27 mouse cellular contexts compared by ENCODE assay signal in genomic region chr1:36625442-36625841, GRCm38 (mm10). TPM values are rescaled to one million over a fixed set of nuclear protein-coding genes. Genes with fewer than 3 reads are reported as not detected.
DNase-seq lines count a peak whose midpoint lies in the region; ATAC-seq and TF ChIP-seq lines count a peak whose summit lies in the region.
"Had no signal": no experiment of that assay in that cellular context is flagged by ENCODE, and none has a peak within 500 bp of the region (broad histone marks: within the 10 kb centered on the region; RNA-seq: fewer than 3 reads in every experiment).

No protein-coding gene starts in this region.

- H3K9me3 ChIP-seq in kidney, postnatal 0 days (replicated peaks; ENCODE audit: low read length), result no peaks in the 10 kb centered on the region
- H3K9me3 ChIP-seq in lung, embryonic 16.5 days (ENCODE audit: control insufficient read depth, low read length), result no peaks in the 10 kb centered on the region
- H3K9me3 ChIP-seq: embryonic facial prominence, embryonic 13.5 days; forebrain, embryonic 12.5 days; forebrain, embryonic 15.5 days; G1E; hindbrain, embryonic 12.5 days; hindbrain, embryonic 15.5 days had no signal

- no peak overlapping the region for H3K9ac ChIP-seq in kidney, postnatal 0 days (ENCODE audit: low read depth, low read length)
- no peak overlapping the region for H3K9ac ChIP-seq in lung, embryonic 16.5 days (ENCODE audit: low read length)
- H3K9ac ChIP-seq: embryonic facial prominence, embryonic 13.5 days; forebrain, embryonic 12.5 days; forebrain, embryonic 15.5 days; hindbrain, embryonic 12.5 days; hindbrain, embryonic 15.5 days had no signal

- H3K27me3 ChIP-seq in kidney, adult 2 months (replicated peaks; ENCODE audit: control insufficient read depth, insufficient read depth, low read length), result no peaks in the 10 kb centered on the region
- H3K27me3 ChIP-seq in kidney, postnatal 0 days (ENCODE audit: insufficient read depth, low read length), result no peaks in the 10 kb centered on the region
- H3K27me3 ChIP-seq in lung, embryonic 16.5 days (ENCODE audit: control insufficient read depth, insufficient read depth, low read depth, low read length), result no peaks in the 10 kb centered on the region
- H3K27me3 ChIP-seq in thymus, adult 2 months (ENCODE audit: control insufficient read depth, insufficient read depth, low read length), result no peaks in the 10 kb centered on the region
- H3K27me3 ChIP-seq: embryonic facial prominence, embryonic 13.5 days; forebrain, embryonic 12.5 days; forebrain, embryonic 15.5 days; hindbrain, embryonic 12.5 days; hindbrain, embryonic 15.5 days had no signal

- H3K4me3 ChIP-seq in kidney, adult 2 months (ENCODE audit: insufficient read depth, low read depth, low read length), result no peak overlapping the region
- H3K4me3 ChIP-seq in kidney, postnatal 0 days (replicated peaks; ENCODE audit: low read depth, low read length), result no peak overlapping the region
- no peak overlapping the region for H3K4me3 ChIP-seq in lung, embryonic 16.5 days (ENCODE audit: low read length)
- H3K4me3 ChIP-seq in thymus, adult 2 months (ENCODE audit: control insufficient read depth, insufficient read depth, low read length), result no peak overlapping the region
- H3K4me3 ChIP-seq: embryonic facial prominence, embryonic 10.5 days; embryonic facial prominence, embryonic 13.5 days; erythroblast, embryonic 14.5 days; forebrain, embryonic 12.5 days; forebrain, embryonic 15.5 days; hindbrain, embryonic 12.5 days; hindbrain, embryonic 15.5 days had no signal

- H3K36me3 ChIP-seq in kidney, adult 2 months (ENCODE audit: control insufficient read depth, insufficient read depth, low read length), result no peaks in the 10 kb centered on the region
- no peaks in the 10 kb centered on the region for H3K36me3 ChIP-seq in kidney, postnatal 0 days (ENCODE audit: insufficient read depth, low read length)
- H3K36me3 ChIP-seq in lung, embryonic 16.5 days (ENCODE audit: control insufficient read depth, insufficient read depth, low read length), result no peaks in the 10 kb centered on the region
- H3K36me3 ChIP-seq in thymus, adult 2 months (ENCODE audit: control insufficient read depth, insufficient read depth, low read length), result no peaks in the 10 kb centered on the region
- H3K36me3 ChIP-seq: embryonic facial prominence, embryonic 10.5 days; embryonic facial prominence, embryonic 13.5 days; forebrain, embryonic 12.5 days; forebrain, embryonic 15.5 days; G1E; hindbrain, embryonic 12.5 days; hindbrain, embryonic 15.5 days had no signal

- TF ChIP-seq POLR2A in kidney, adult 2 months (IDR thresholded peaks at IDR 0.05; ENCODE audit: low read depth, low read length), result no peak
- no peak for TF ChIP-seq POLR2A in thymus, adult 2 months (IDR thresholded peaks at IDR 0.05; ENCODE audit: control insufficient read depth, extremely low read depth, insufficient read depth, low read length, poor library complexity)

- H3K4me1 ChIP-seq in kidney, adult 2 months (ENCODE audit: control insufficient read depth, insufficient read depth, low read length), result no peaks in the 10 kb centered on the region
- H3K4me1 ChIP-seq in kidney, postnatal 0 days (replicated peaks; ENCODE audit: insufficient read depth, low read length), result 0 out of 2 replicates have a peak, but pooled peaks cover 6% of the 10 kb centered on the region
- H3K4me1 ChIP-seq in lung, embryonic 16.5 days (replicated peaks; ENCODE audit: control insufficient read depth, insufficient read depth, low read length), result peaks cover 5% of the 10 kb centered on the region; the same call in 1 of the 2 replicates
- no peaks in the 10 kb centered on the region; the same call in 1 of the 2 replicates for H3K4me1 ChIP-seq in thymus, adult 2 months (replicated peaks; ENCODE audit: control insufficient read depth, insufficient read depth, low read length)
- H3K4me1 ChIP-seq: embryonic facial prominence, embryonic 13.5 days; forebrain, embryonic 12.5 days; hindbrain, embryonic 12.5 days; hindbrain, embryonic 15.5 days had no signal

- 52% methylated on average over 5 of the region's 5 CpGs for WGBS in kidney, adult 2 months
- WGBS in kidney, postnatal 0 days, result 51% methylated on average over 5 of the region's 5 CpGs
- 50% methylated on average over 5 of the region's 5 CpGs for WGBS in lung, embryonic 16.5 days
- 91% methylated on average over 5 of the region's 5 CpGs for WGBS in thymus, adult 2 months

- 0 out of 2 replicates have a peak overlapping the region, but pooled peaks have one; percentile 12 for H3K27ac ChIP-seq in kidney, adult 2 months (ENCODE audit: insufficient read depth, low read depth, low read length)
- H3K27ac ChIP-seq in kidney, postnatal 0 days, result peak overlapping the region; percentile 37; the same call in 1 of the 2 replicates
- no peak overlapping the region for H3K27ac ChIP-seq in lung, embryonic 16.5 days (ENCODE audit: low read length)
- H3K27ac ChIP-seq in thymus, adult 2 months (ENCODE audit: control insufficient read depth, insufficient read depth, low read length), result no peak overlapping the region
- H3K27ac ChIP-seq: embryonic facial prominence, embryonic 10.5 days; embryonic facial prominence, embryonic 13.5 days; forebrain, embryonic 12.5 days; forebrain, embryonic 15.5 days; hindbrain, embryonic 12.5 days; hindbrain, embryonic 15.5 days had no signal

- 0 out of 2 replicates have a peak, but pooled peaks have one; percentile 46 for ATAC-seq in kidney, postnatal 0 days (replicated peaks; ENCODE audit: low FRiP score, low read depth)
- ATAC-seq in lung, embryonic 16.5 days (ENCODE audit: low read depth), result peak; percentile 60
- ATAC-seq: forebrain, embryonic 15.5 days had no signal

- TF ChIP-seq CTCF in kidney, adult 2 months (conservative IDR thresholded peaks at IDR 0.05; ENCODE audit: insufficient read depth, insufficient read length, low read depth, low read length), result no peak
- TF ChIP-seq CTCF in kidney, postnatal 0 days (IDR thresholded peaks at IDR 0.05; ENCODE audit: low read depth), result no peak
- no peak for TF ChIP-seq CTCF in thymus, adult 2 months (IDR thresholded peaks at IDR 0.05; ENCODE audit: borderline replicate concordance, control insufficient read depth, extremely low read depth, insufficient read depth, low read length, poor library complexity)

- no peak for DNase-seq in kidney, adult 2 months
- no peak for DNase-seq in kidney, postnatal 36 days
- peak; percentile 25 for DNase-seq in kidney, postnatal 0 days (ENCODE audit: low spot score)
- DNase-seq in kidney, postnatal 14 days, result no peak
- no peak for DNase-seq in lung, postnatal 4 days
- DNase-seq in thymus, adult 2 months, result no peak
- DNase-seq: adrenal gland, adult 2 months; adrenal gland, postnatal 25 days; B cell, adult 2 months; cerebellum, adult 11-12 months; cerebellum, adult 8-10 months; cerebellum, postnatal 10 days; cerebellum, postnatal 36 days; embryo, embryonic 11 days; gastrocnemius, postnatal 10 days; gastrocnemius, postnatal 36 days; heart, adult 11 months had no signal

- no peak overlapping the region for H3K4me2 ChIP-seq in kidney, postnatal 0 days (ENCODE audit: low read length)
- H3K4me2 ChIP-seq in lung, embryonic 16.5 days (ENCODE audit: low read depth, low read length), result no peak overlapping the region
- H3K4me2 ChIP-seq: embryonic facial prominence, embryonic 13.5 days; forebrain, embryonic 12.5 days; forebrain, embryonic 15.5 days; heart, embryonic 11.5 days; hindbrain, embryonic 12.5 days; hindbrain, embryonic 15.5 days had no signal

RNA-seq across cellular contexts. Expression of gene Fam178b, which starts 57.5 kb away (rescaled TPM):
- 0.35 and 1.1 TPM in 2 replicates for polyA plus RNA-seq in kidney, adult 2 months (2012; rRNA removed)
- 1.0 and 1.6 TPM in 2 replicates for polyA plus RNA-seq in kidney, postnatal 0 days (2015; fragmentation: Nextera tagmentation; extraction: Ambion mirVana)
- polyA plus RNA-seq in lung, embryonic 16.5 days (2015; fragmentation: Nextera tagmentation; extraction: Ambion mirVana), result 4.4 and 5.5 TPM in 2 replicates
- 1.4 and 1.9 TPM in 2 replicates for polyA plus RNA-seq in thymus, adult 2 months (2012; rRNA removed)
- polyA plus RNA-seq: forebrain, embryonic 15.5 days; G1E; hindbrain, embryonic 15.5 days had no signal

Comparison
In these comparisons a context has a peak if more than half of its experiments do, and no peak if none do; other contexts are left out.
1. H3K27ac ChIP-seq: peak in kidney, adult 2 months (single experiment) and kidney, postnatal 0 days (single experiment); none in lung, embryonic 16.5 days (single experiment) and thymus, adult 2 months (single experiment).